Mouse (Mus musculus): ENCODE measurements at regions not wholly inside any gene's neighbourhood (a gene's known extent, or its start where the extent isn't known, plus 50 kb on each side); places are given as distances from the start of the nearest gene placed in this dataset.

DNA sequence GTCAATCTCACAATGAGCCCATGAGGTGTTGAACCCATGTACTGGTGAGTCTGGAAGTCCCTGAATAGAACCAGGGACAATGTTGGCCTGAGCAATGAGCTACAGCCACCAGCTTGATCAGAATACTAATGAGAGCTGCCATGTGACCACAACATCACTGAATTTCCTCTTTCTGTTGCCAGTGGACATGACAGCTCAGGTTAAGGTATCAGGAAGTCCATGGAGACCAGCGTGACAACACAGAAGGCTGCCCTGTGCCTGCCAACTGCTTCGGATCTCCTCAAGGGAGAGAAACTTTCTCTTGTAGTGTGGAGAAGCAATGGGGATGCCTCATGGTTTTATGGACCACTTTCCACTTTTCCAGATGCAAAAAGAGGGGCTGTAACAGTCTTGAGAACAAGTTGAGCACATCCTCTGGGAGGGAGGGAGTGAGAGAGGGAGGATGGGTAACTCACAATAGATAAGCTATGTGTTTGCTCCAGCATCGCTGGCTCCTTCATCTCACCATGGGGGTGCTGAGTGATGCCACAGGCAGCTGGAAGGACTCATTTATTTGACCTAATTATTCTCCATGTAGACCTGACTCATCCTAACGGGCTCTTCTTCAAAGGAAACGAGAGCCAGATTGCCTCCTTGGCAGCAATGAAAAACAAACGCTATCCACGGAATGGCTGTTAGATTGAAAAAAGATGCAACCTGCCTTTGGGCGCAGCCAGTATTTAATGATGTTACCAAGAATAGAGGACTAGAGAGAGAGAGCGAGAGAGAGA, 118.3 kb downstream of the Slc30a10 start:
- no peak for TF ChIP-seq HCFC1 (IDR thresholded peaks at IDR 0.05; ENCODE audit: borderline replicate concordance, insufficient read depth, low read length)
- TF ChIP-seq ZC3H11A (IDR thresholded peaks at IDR 0.05; ENCODE audit: borderline replicate concordance, low read depth, low read length): no peak
- TF ChIP-seq MAFK (IDR thresholded peaks at IDR 0.05; ENCODE audit: insufficient read depth, low read depth, low read length): no peak
